In the genomic region with DNA sequence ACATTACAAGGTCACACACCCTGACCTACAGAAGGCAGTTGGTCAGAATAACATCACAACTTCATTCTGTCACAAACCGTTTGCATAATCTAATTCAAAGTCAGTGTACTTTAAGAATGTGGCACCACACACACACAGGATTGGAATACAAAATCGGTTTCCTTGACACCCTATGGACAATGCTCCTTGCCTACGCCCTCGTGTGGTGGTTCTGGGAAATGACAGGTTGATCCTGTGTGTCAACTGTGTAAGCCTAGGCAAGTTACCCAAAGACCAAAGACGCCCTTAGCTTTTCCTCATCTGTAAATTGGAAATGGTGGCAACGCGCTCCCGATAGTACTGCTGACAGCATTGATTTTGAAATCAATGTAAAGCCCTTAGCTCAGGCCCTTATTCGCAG, we compare ENCODE assay signal across 9 mouse cellular contexts. TPM values are rescaled to one million over a fixed set of nuclear protein-coding genes. Genes with fewer than 3 reads are reported as not detected.
A peak's percentile ranks its signal among the peaks of the same experiment; 100 is the strongest.
DNase-seq lines count a peak whose midpoint lies in the region; ATAC-seq and TF ChIP-seq lines count a peak whose summit lies in the region.
"Had no signal": no experiment of that assay in that cellular context is flagged by ENCODE, and none has a peak within 500 bp of the region (broad histone marks: within the 10 kb centered on the region; RNA-seq: fewer than 3 reads in every experiment).

No protein-coding gene starts in this region.

- WGBS in heart, adult 2 months, result 36% methylated on average over 9 of the region's 9 CpGs
- WGBS in heart, embryonic 12.5 days, result 34% methylated on average over 9 of the region's 9 CpGs
- WGBS in hindbrain, postnatal 0 days, result 34% methylated on average over 9 of the region's 9 CpGs
- WGBS in liver, adult 2 months, result 26% methylated on average over 9 of the region's 9 CpGs

- H3K4me3 ChIP-seq in heart, adult 2 months, result no peak overlapping the region
- H3K4me3 ChIP-seq in heart, embryonic 12.5 days, result no peak overlapping the region
- H3K4me3 ChIP-seq in hindbrain, postnatal 0 days (ENCODE audit: low read length), result no peak overlapping the region
- no peak overlapping the region for H3K4me3 ChIP-seq in liver, adult 2 months (ENCODE audit: insufficient read depth, low read depth, low read length)
- H3K4me3 ChIP-seq: hindbrain, embryonic 15.5 days had no signal

- peak; percentile 56 for TF ChIP-seq CTCF in heart, adult 2 months (IDR thresholded peaks at IDR 0.05)
- peak; percentile 83 for TF ChIP-seq CTCF in hindbrain, postnatal 0 days (IDR thresholded peaks at IDR 0.05; ENCODE audit: low read depth)
- peak; percentile 31; the same call in 1 of the 2 replicates for TF ChIP-seq CTCF in liver, adult 2 months (IDR thresholded peaks at IDR 0.05; ENCODE audit: low read depth, low read length)

- no peaks in the 10 kb centered on the region for H3K9me3 ChIP-seq in heart, embryonic 12.5 days (replicated peaks)
- no peaks in the 10 kb centered on the region for H3K9me3 ChIP-seq in hindbrain, postnatal 0 days (ENCODE audit: low read length)
- H3K9me3 ChIP-seq: hindbrain, embryonic 15.5 days had no signal

- ATAC-seq in heart, embryonic 12.5 days (ENCODE audit: insufficient number of reproducible peaks, low FRiP score), result no peak
- peak; percentile 57 for ATAC-seq in hindbrain, postnatal 0 days

- H3K4me2 ChIP-seq in heart, embryonic 12.5 days, result no peak overlapping the region
- H3K4me2 ChIP-seq in hindbrain, postnatal 0 days (ENCODE audit: low read depth, low read length), result no peak overlapping the region

- intact Hi-C loops in heart, adult 2 months (cut with DNase I), result no loop called here

- no peak for TF ChIP-seq POLR2A in heart, adult 2 months (IDR thresholded peaks at IDR 0.05; ENCODE audit: insufficient read depth, low read depth, low read length)
- no peak for TF ChIP-seq POLR2A in liver, adult 2 months (IDR thresholded peaks at IDR 0.05; ENCODE audit: extremely low read depth, insufficient read depth, low read length)

- no peaks in the 10 kb centered on the region for H3K36me3 ChIP-seq in heart, adult 2 months (ENCODE audit: control insufficient read depth, insufficient read depth, low read length)
- H3K36me3 ChIP-seq in heart, embryonic 12.5 days, result no peaks in the 10 kb centered on the region
- H3K36me3 ChIP-seq in hindbrain, postnatal 0 days (ENCODE audit: insufficient read depth, low read length), result no peaks in the 10 kb centered on the region
- H3K36me3 ChIP-seq in liver, adult 2 months (ENCODE audit: control insufficient read depth, insufficient read depth, low read length), result no peaks in the 10 kb centered on the region
- H3K36me3 ChIP-seq: hindbrain, embryonic 15.5 days had no signal

- H3K27me3 ChIP-seq in heart, adult 2 months (ENCODE audit: control insufficient read depth, insufficient read depth, low read length), result peaks cover 2% of the 10 kb centered on the region; the same call in 1 of the 2 replicates
- peaks cover 20% of the 10 kb centered on the region; the same call in 1 of the 2 replicates for H3K27me3 ChIP-seq in heart, embryonic 12.5 days (replicated peaks)
- H3K27me3 ChIP-seq in hindbrain, postnatal 0 days (ENCODE audit: insufficient read depth, low read length), result no peaks in the 10 kb centered on the region
- no peaks in the 10 kb centered on the region for H3K27me3 ChIP-seq in liver, adult 2 months (ENCODE audit: control insufficient read depth, insufficient read depth, low read length)

- H3K27ac ChIP-seq in heart, adult 2 months, result no peak overlapping the region
- H3K27ac ChIP-seq in heart, embryonic 12.5 days (ENCODE audit: poor library complexity, severe bottlenecking), result no peak overlapping the region
- H3K27ac ChIP-seq in hindbrain, postnatal 0 days, result no peak overlapping the region
- no peak overlapping the region for H3K27ac ChIP-seq in liver, adult 2 months (replicated peaks; ENCODE audit: insufficient read depth, low read depth, low read length)
- H3K27ac ChIP-seq: hindbrain, embryonic 15.5 days had no signal

- no peak for DNase-seq in heart, adult 2 months
- DNase-seq in MEL-GATA-1-ER (ENCODE audit: extremely low read depth, low read depth), result peak; percentile 3
- peak; percentile 73 for DNase-seq in embryo, embryonic 10.5 days (ENCODE audit: low spot score)
- peak; percentile 71 for DNase-seq in hindbrain, postnatal 0 days (ENCODE audit: low spot score)
- no peak for DNase-seq in liver, adult 2 months (ENCODE audit: extremely low read depth, low read depth, low spot score)
- DNase-seq in retina, embryonic 14.5 days (ENCODE audit: low spot score), result peak; percentile 70
- DNase-seq in spleen, adult 12 weeks (ENCODE audit: low spot score), result no peak

- no peak for TF ChIP-seq EP300 in heart, adult 2 months (IDR thresholded peaks at IDR 0.05; ENCODE audit: insufficient read depth, low read depth, low read length)

- H3K4me1 ChIP-seq in heart, adult 2 months (ENCODE audit: control insufficient read depth, insufficient read depth, low read length), result no peaks in the 10 kb centered on the region
- 0 out of 2 replicates have a peak, but pooled peaks cover 4% of the 10 kb centered on the region for H3K4me1 ChIP-seq in heart, embryonic 12.5 days (replicated peaks)
- no peaks in the 10 kb centered on the region for H3K4me1 ChIP-seq in hindbrain, postnatal 0 days (ENCODE audit: insufficient read depth, low read length)
- no peaks in the 10 kb centered on the region for H3K4me1 ChIP-seq in liver, adult 2 months (ENCODE audit: control insufficient read depth, insufficient read depth, low read length)

- no peak overlapping the region for H3K9ac ChIP-seq in heart, adult 2 months (ENCODE audit: low read depth, low read length)
- no peak overlapping the region for H3K9ac ChIP-seq in heart, embryonic 12.5 days
- H3K9ac ChIP-seq in hindbrain, postnatal 0 days (replicated peaks; ENCODE audit: low read length), result no peak overlapping the region
- H3K9ac ChIP-seq in liver, adult 2 months (ENCODE audit: low read depth, low read length), result no peak overlapping the region
- H3K9ac ChIP-seq: hindbrain, embryonic 15.5 days had no signal

- H3K79me2 ChIP-seq in heart, adult 2 months (replicated peaks; ENCODE audit: control insufficient read depth, insufficient read depth, low read length), result no peaks in the 10 kb centered on the region
- no peaks in the 10 kb centered on the region for H3K79me2 ChIP-seq in liver, adult 2 months (ENCODE audit: control insufficient read depth, insufficient read depth, low read length)

RNA-seq across cellular contexts. Expression of gene Atoh1, which starts 45.0 kb away (rescaled TPM):
- not detected for total RNA-seq in heart, adult 2 months (2021)
- polyA plus RNA-seq in heart, adult 2 months (2012; rRNA removed), result not detected in 2 replicates
- polyA plus RNA-seq in heart, embryonic 12.5 days (2016; fragmentation: Nextera tagmentation; extraction: Ambion mirVana), result not detected in 2 replicates
- total RNA-seq in hindbrain, postnatal 0 days (2014; rRNA removed), result 12.1 and 24.4 TPM in 2 replicates
- 6.7 and 8.5 TPM in 2 replicates for polyA plus RNA-seq in hindbrain, postnatal 0 days (2015; fragmentation: Nextera tagmentation; extraction: Ambion mirVana)
- not detected in 2 replicates for total RNA-seq in liver, adult 2 months (2014; rRNA removed)
- polyA plus RNA-seq in liver, adult 2 months (2012; rRNA removed), result not detected in 2 replicates

Comparison
In these comparisons a context has a peak if more than half of its experiments do, and no peak if none do; other contexts are left out.
1. DNase-seq: peak in MEL-GATA-1-ER (single experiment), embryo, embryonic 10.5 days (single experiment), hindbrain, postnatal 0 days (single experiment) and retina, embryonic 14.5 days (single experiment); none in heart, adult 2 months (0 of 2), liver, adult 2 months (single experiment) and spleen, adult 12 weeks (single experiment).
2. CTCF ChIP-seq: peak in every context shown above with its lines; median percentile 83 in hindbrain, postnatal 0 days; 56 in heart, adult 2 months; 31 in liver, adult 2 months.